In genomic region chr10:79916081-79916480, GRCm38 (mm10) we compare ENCODE assay signal across 7 mouse cellular contexts. TPM values are rescaled to one million over a fixed set of nuclear protein-coding genes. Genes with fewer than 3 reads are reported as not detected.
DNase-seq lines count a peak whose midpoint lies in the region; ATAC-seq and TF ChIP-seq lines count a peak whose summit lies in the region.

No protein-coding gene starts in this region.

- TF ChIP-seq POLR2A in myocyte (IDR thresholded peaks at IDR 0.05; ENCODE audit: insufficient read length, low read depth) = no peak

- peaks cover 37% of the 10 kb centered on the region for H3K27me3 ChIP-seq in lung, embryonic 15.5 days
- H3K27me3 ChIP-seq in embryonic facial prominence, embryonic 13.5 days = peaks cover 39% of the 10 kb centered on the region
- H3K27me3 ChIP-seq in hindbrain, postnatal 0 days (ENCODE audit: insufficient read depth, low read length) = peaks cover 32% of the 10 kb centered on the region
- peaks cover 24% of the 10 kb centered on the region for H3K27me3 ChIP-seq in myocyte (ENCODE audit: control insufficient read depth, insufficient read depth, insufficient read length)

- H3K36me3 ChIP-seq in lung, embryonic 15.5 days = peaks cover 16% of the 10 kb centered on the region
- peaks cover 19% of the 10 kb centered on the region for H3K36me3 ChIP-seq in embryonic facial prominence, embryonic 13.5 days
- H3K36me3 ChIP-seq in hindbrain, postnatal 0 days (ENCODE audit: insufficient read depth, low read length) = 0 out of 2 replicates have a peak, but pooled peaks cover 3% of the 10 kb centered on the region
- H3K36me3 ChIP-seq in myocyte (ENCODE audit: control insufficient read depth, insufficient read depth) = no peaks in the 10 kb centered on the region

- peak overlapping the region; percentile 98 for H3K9ac ChIP-seq in lung, embryonic 15.5 days
- peak overlapping the region; percentile 97 for H3K9ac ChIP-seq in embryonic facial prominence, embryonic 13.5 days
- H3K9ac ChIP-seq in hindbrain, postnatal 0 days (replicated peaks; ENCODE audit: low read length) = peak overlapping the region; percentile 92

- DNase-seq in lung, postnatal 25 days (ENCODE audit: low spot score) = no peak
- DNase-seq in hindbrain, postnatal 0 days (ENCODE audit: low spot score) = no peak
- no peak for DNase-seq in gastrocnemius, postnatal 36 days
- DNase-seq in right cerebral cortex, postnatal 25 days = no peak

- no peak for ATAC-seq in lung, embryonic 15.5 days (ENCODE audit: borderline replicate concordance, extremely low read depth, low FRiP score, low TSS enrichment)
- no peak for ATAC-seq in embryonic facial prominence, embryonic 13.5 days (ENCODE audit: insufficient number of reproducible peaks, insufficient read depth, low FRiP score, low TSS enrichment, low read depth)
- no peak for ATAC-seq in hindbrain, postnatal 0 days

- 0 out of 2 replicates have a peak overlapping the region, but pooled peaks have one; percentile 18 for H3K27ac ChIP-seq in lung, embryonic 15.5 days
- H3K27ac ChIP-seq in embryonic facial prominence, embryonic 13.5 days = peak overlapping the region; percentile 81; the same call in 1 of the 2 replicates
- peak overlapping the region; percentile 32; the same call in 1 of the 2 replicates for H3K27ac ChIP-seq in hindbrain, postnatal 0 days

- peak overlapping the region; percentile 37 for H3ac ChIP-seq in myocyte (ENCODE audit: control insufficient read depth, insufficient read length)

- intact Hi-C loops in gastrocnemius, postnatal 36 days (cut with DNase I) = no loop called here

- no peaks in the 10 kb centered on the region for H3K9me3 ChIP-seq in lung, embryonic 15.5 days
- H3K9me3 ChIP-seq in embryonic facial prominence, embryonic 13.5 days = no peaks in the 10 kb centered on the region
- H3K9me3 ChIP-seq in hindbrain, postnatal 0 days (ENCODE audit: low read length) = no peaks in the 10 kb centered on the region

- H3K79me2 ChIP-seq in myocyte (ENCODE audit: control insufficient read depth, insufficient read depth) = peaks cover 16% of the 10 kb centered on the region

- peak overlapping the region; percentile 75 for H3K4me3 ChIP-seq in lung, embryonic 15.5 days
- peak overlapping the region; percentile 87 for H3K4me3 ChIP-seq in embryonic facial prominence, embryonic 13.5 days
- peak overlapping the region; percentile 80 for H3K4me3 ChIP-seq in hindbrain, postnatal 0 days (ENCODE audit: low read length)
- H3K4me3 ChIP-seq in myocyte = peak overlapping the region; percentile 84

- peaks cover 56% of the 10 kb centered on the region for H3K4me1 ChIP-seq in lung, embryonic 15.5 days
- peaks cover 52% of the 10 kb centered on the region for H3K4me1 ChIP-seq in embryonic facial prominence, embryonic 13.5 days
- H3K4me1 ChIP-seq in hindbrain, postnatal 0 days (ENCODE audit: insufficient read depth, low read length) = peaks cover 19% of the 10 kb centered on the region

- TF ChIP-seq CTCF in hindbrain, postnatal 0 days (IDR thresholded peaks at IDR 0.05; ENCODE audit: low read depth) = no peak

- H3K4me2 ChIP-seq in lung, embryonic 15.5 days = peak overlapping the region; percentile 81
- peak overlapping the region; percentile 96 for H3K4me2 ChIP-seq in embryonic facial prominence, embryonic 13.5 days
- H3K4me2 ChIP-seq in hindbrain, postnatal 0 days (ENCODE audit: low read depth, low read length) = peak overlapping the region; percentile 97
- peak overlapping the region; percentile 91 for H3K4me2 ChIP-seq in myocyte (ENCODE audit: low read depth)

- WGBS in lung, embryonic 15.5 days = 5% methylated on average over 8 of the region's 8 CpGs
- 10% methylated on average over 8 of the region's 8 CpGs for WGBS in embryonic facial prominence, embryonic 13.5 days
- WGBS in hindbrain, postnatal 0 days = 8% methylated on average over 8 of the region's 8 CpGs

TF ChIP-seq in myocyte, 11 proteins besides CTCF, POLR2A, EP300 and RAD21:
- no peak for TF ChIP-seq USF1 (IDR thresholded peaks at IDR 0.05; ENCODE audit: low read depth)
- TF ChIP-seq TCF12 (IDR thresholded peaks at IDR 0.05; ENCODE audit: insufficient read depth, poor library complexity, severe bottlenecking) = no peak
- TF ChIP-seq MYOD1 (IDR thresholded peaks at IDR 0.05; ENCODE audit: control insufficient read depth in 1 of 3, insufficient read length in 2 of 3, low read depth in 2 of 3) = no peak
- no peak for TF ChIP-seq REST (IDR thresholded peaks at IDR 0.05; ENCODE audit: insufficient read depth, insufficient read length)
- TF ChIP-seq MYOG (IDR thresholded peaks at IDR 0.05; ENCODE audit: control insufficient read depth in 1 of 3, insufficient read depth in 1 of 3, insufficient read length in 2 of 3, low read depth in 2 of 3) = no peak
- no peak for TF ChIP-seq TCF3 (IDR thresholded peaks at IDR 0.05; ENCODE audit: insufficient read length, low read depth)
- TF ChIP-seq MAX (IDR thresholded peaks at IDR 0.05; ENCODE audit: low read depth) = no peak
- no peak for TF ChIP-seq CEBPB (IDR thresholded peaks at IDR 0.05; ENCODE audit: insufficient read depth, poor library complexity, severe bottlenecking)

RNA-seq across cellular contexts. Expression of gene Kiss1r, which starts 0.7 kb away (rescaled TPM):
- 0.59 and 0.87 TPM in 2 replicates for polyA plus RNA-seq in lung, embryonic 15.5 days (2015; fragmentation: Nextera tagmentation; extraction: Ambion mirVana)
- 0.98 and 1.3 TPM in 2 replicates for polyA plus RNA-seq in embryonic facial prominence, embryonic 13.5 days (2015; fragmentation: Nextera tagmentation; extraction: Ambion mirVana)
- 7.7 and 9.4 TPM in 2 replicates for total RNA-seq in hindbrain, postnatal 0 days (2014; rRNA removed)
- polyA plus RNA-seq in hindbrain, postnatal 0 days (2015; fragmentation: Nextera tagmentation; extraction: Ambion mirVana) = 3.4 and 3.9 TPM in 2 replicates
- polyA plus RNA-seq in myocyte (2012; fragmentation: generic; extraction: Trizol) = 0.59 TPM
- total RNA-seq in gastrocnemius, postnatal 36 days (2021) = under 1 TPM in 1 of 2 experiments, not detected in 1; 0.23 TPM

RNA-seq across cellular contexts. Expression of gene R3hdm4, which starts 4.9 kb away (rescaled TPM):
- polyA plus RNA-seq in lung, embryonic 15.5 days (2015; fragmentation: Nextera tagmentation; extraction: Ambion mirVana) = 143 and 152 TPM in 2 replicates
- polyA plus RNA-seq in embryonic facial prominence, embryonic 13.5 days (2015; fragmentation: Nextera tagmentation; extraction: Ambion mirVana) = 190 and 206 TPM in 2 replicates
- total RNA-seq in hindbrain, postnatal 0 days (2014; rRNA removed) = 111 and 133 TPM in 2 replicates
- polyA plus RNA-seq in hindbrain, postnatal 0 days (2015; fragmentation: Nextera tagmentation; extraction: Ambion mirVana) = 252 and 267 TPM in 2 replicates
- 69.0 TPM for polyA plus RNA-seq in myocyte (2012; fragmentation: generic; extraction: Trizol)
- total RNA-seq in gastrocnemius, postnatal 36 days (2021) = 100 to 1,000 TPM; 114 to 118 TPM

RNA-seq across cellular contexts. Expression of gene Gm26602, which starts 5.4 kb away (rescaled TPM):
- 1.2 and 1.7 TPM in 2 replicates for polyA plus RNA-seq in lung, embryonic 15.5 days (2015; fragmentation: Nextera tagmentation; extraction: Ambion mirVana)
- polyA plus RNA-seq in embryonic facial prominence, embryonic 13.5 days (2015; fragmentation: Nextera tagmentation; extraction: Ambion mirVana) = 8.1 and 29.9 TPM in 2 replicates
- not detected in 2 replicates for total RNA-seq in hindbrain, postnatal 0 days (2014; rRNA removed)
- 4.9 and 17.2 TPM in 2 replicates for polyA plus RNA-seq in hindbrain, postnatal 0 days (2015; fragmentation: Nextera tagmentation; extraction: Ambion mirVana)
- polyA plus RNA-seq in myocyte (2012; fragmentation: generic; extraction: Trizol) = not detected
- total RNA-seq in gastrocnemius, postnatal 36 days (2021) = not detected

RNA-seq across cellular contexts. Expression of gene Med16, which starts 7.4 kb away (rescaled TPM):
- 54.7 and 56.1 TPM in 2 replicates for polyA plus RNA-seq in lung, embryonic 15.5 days (2015; fragmentation: Nextera tagmentation; extraction: Ambion mirVana)
- 47.6 and 49.3 TPM in 2 replicates for polyA plus RNA-seq in embryonic facial prominence, embryonic 13.5 days (2015; fragmentation: Nextera tagmentation; extraction: Ambion mirVana)
- 71.4 and 82.2 TPM in 2 replicates for total RNA-seq in hindbrain, postnatal 0 days (2014; rRNA removed)
- polyA plus RNA-seq in hindbrain, postnatal 0 days (2015; fragmentation: Nextera tagmentation; extraction: Ambion mirVana) = 43.2 and 48.4 TPM in 2 replicates
- 31.4 TPM for polyA plus RNA-seq in myocyte (2012; fragmentation: generic; extraction: Trizol)
- total RNA-seq in gastrocnemius, postnatal 36 days (2021) = 10 to 100 TPM; 27.5 to 35.3 TPM

RNA-seq across cellular contexts. Expression of gene Arid3a, which starts 10.8 kb away (rescaled TPM):
- 4.8 and 6.0 TPM in 2 replicates for polyA plus RNA-seq in lung, embryonic 15.5 days (2015; fragmentation: Nextera tagmentation; extraction: Ambion mirVana)
- 5.3 and 6.9 TPM in 2 replicates for polyA plus RNA-seq in embryonic facial prominence, embryonic 13.5 days (2015; fragmentation: Nextera tagmentation; extraction: Ambion mirVana)
- 9.7 and 10.1 TPM in 2 replicates for total RNA-seq in hindbrain, postnatal 0 days (2014; rRNA removed)
- 2.5 and 2.6 TPM in 2 replicates for polyA plus RNA-seq in hindbrain, postnatal 0 days (2015; fragmentation: Nextera tagmentation; extraction: Ambion mirVana)
- 1.2 TPM for polyA plus RNA-seq in myocyte (2012; fragmentation: generic; extraction: Trizol)
- total RNA-seq in gastrocnemius, postnatal 36 days (2021) = 1 to 10 TPM; 1.3 to 1.8 TPM

Comparison
In these comparisons a context has a peak if more than half of its experiments do, and no peak if none do; other contexts are left out.
1. H3K27ac ChIP-seq: peak in every context shown above with its lines; median percentile 81 in embryonic facial prominence, embryonic 13.5 days; 32 in hindbrain, postnatal 0 days; 18 in lung, embryonic 15.5 days.